ENCODE assay signal across 20 mouse cellular contexts in the genomic region with DNA sequence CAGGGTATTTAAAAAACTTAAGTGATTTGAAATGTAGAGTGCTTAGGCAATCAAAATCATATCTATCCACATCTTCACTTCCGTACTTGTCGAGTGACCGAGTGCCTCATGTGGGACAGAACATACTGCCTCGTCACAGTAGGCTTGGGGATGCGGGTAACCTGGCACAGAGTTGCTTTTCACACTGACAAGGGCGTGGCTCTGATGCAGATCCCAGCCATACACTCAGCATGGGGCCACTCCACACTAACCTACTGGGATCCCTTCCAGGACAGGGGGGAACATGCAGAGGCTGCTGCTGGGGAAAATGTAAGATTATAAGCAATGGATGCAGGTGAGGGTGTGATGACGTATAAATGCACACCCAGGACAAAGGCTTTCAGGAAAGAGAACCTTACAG. TPM values are rescaled to one million over a fixed set of nuclear protein-coding genes. Genes with fewer than 3 reads are reported as not detected.
DNase-seq lines count a peak whose midpoint lies in the region; ATAC-seq and TF ChIP-seq lines count a peak whose summit lies in the region.
"Had no signal": no experiment of that assay in that cellular context is flagged by ENCODE, and none has a peak within 500 bp of the region (broad histone marks: within the 10 kb centered on the region; RNA-seq: fewer than 3 reads in every experiment).

No protein-coding gene starts in this region.

- no peak overlapping the region for H3K9ac ChIP-seq in liver, embryonic 15.5 days
- H3K9ac ChIP-seq: embryonic facial prominence, embryonic 12.5 days; hindbrain, embryonic 13.5 days; intestine, embryonic 15.5 days had no signal

- DNase-seq in cerebellum, adult 2 months, result peak; percentile 37 to 41
- no peak for DNase-seq in cerebellum, adult 8-10 months
- DNase-seq in ES-CJ7 (ENCODE audit: low read depth, low spot score), result peak; percentile 54
- peak; percentile 33 for DNase-seq in cerebellum, adult 9-11 months
- DNase-seq in lung, postnatal 10 days, result no peak
- DNase-seq in kidney, adult 18-20 months, result no peak
- DNase-seq in B cell, adult 2 months, result no peak
- DNase-seq: adrenal gland, adult 8-10 months; heart, postnatal 10 days; lung, adult 2 months; lung, postnatal 4 days had no signal

- H3K4me1 ChIP-seq in cerebellum, adult 2 months (ENCODE audit: control insufficient read depth, insufficient read depth, low read length), result peaks cover 8% of the 10 kb centered on the region
- H3K4me1 ChIP-seq in liver, embryonic 15.5 days (replicated peaks), result peaks cover 45% of the 10 kb centered on the region
- H3K4me1 ChIP-seq: embryonic facial prominence, embryonic 12.5 days; intestine, embryonic 15.5 days; limb, embryonic 10.5 days had no signal

- H3K36me3 ChIP-seq in liver, embryonic 15.5 days (replicated peaks), result peaks cover 98% of the 10 kb centered on the region

- H3K27me3 ChIP-seq in cerebellum, adult 2 months (ENCODE audit: control insufficient read depth, insufficient read depth, low read length), result no peaks in the 10 kb centered on the region
- no peaks in the 10 kb centered on the region for H3K27me3 ChIP-seq in liver, embryonic 15.5 days
- H3K27me3 ChIP-seq: embryonic facial prominence, embryonic 12.5 days; hindbrain, embryonic 13.5 days; intestine, embryonic 15.5 days; Patski had no signal

- no peak overlapping the region for H3K4me3 ChIP-seq in cerebellum, adult 2 months (replicated peaks; ENCODE audit: insufficient read depth, low read depth, low read length)
- no peak overlapping the region for H3K4me3 ChIP-seq in liver, embryonic 15.5 days (replicated peaks)
- H3K4me3 ChIP-seq: embryonic facial prominence, embryonic 12.5 days; heart, embryonic 10.5 days; hindbrain, embryonic 13.5 days; intestine, embryonic 15.5 days; layer of hippocampus, adult 2 months; limb, embryonic 10.5 days had no signal

- H3K4me2 ChIP-seq in liver, embryonic 15.5 days, result 0 out of 2 replicates have a peak overlapping the region, but pooled peaks have one; percentile 3
- H3K4me2 ChIP-seq: embryonic facial prominence, embryonic 12.5 days; hindbrain, embryonic 13.5 days; intestine, embryonic 15.5 days had no signal

- no peak overlapping the region for H3K27ac ChIP-seq in cerebellum, adult 2 months (ENCODE audit: insufficient read depth, low read length)
- H3K27ac ChIP-seq in liver, embryonic 15.5 days (replicated peaks), result 0 out of 2 replicates have a peak overlapping the region, but pooled peaks have one; percentile 1
- H3K27ac ChIP-seq: embryonic facial prominence, embryonic 12.5 days; heart, embryonic 10.5 days; hindbrain, embryonic 13.5 days; intestine, embryonic 15.5 days; limb, embryonic 10.5 days had no signal

- 9% methylated on average over 7 of the region's 7 CpGs for WGBS in cerebellum, adult 2 months
- WGBS in liver, embryonic 15.5 days (ENCODE audit: insufficient replicate concordance), result 77% methylated on average over 7 of the region's 7 CpGs

- ATAC-seq in liver, embryonic 15.5 days (ENCODE audit: insufficient read depth), result no peak; the same call in 1 of the 2 replicates
- ATAC-seq: intestine, embryonic 15.5 days; midbrain, embryonic 16.5 days; Patski had no signal

- no peak for TF ChIP-seq CTCF in cerebellum, adult 2 months (IDR thresholded peaks at IDR 0.05; ENCODE audit: borderline replicate concordance, insufficient read depth, low read depth, low read length)

- TF ChIP-seq POLR2A in cerebellum, adult 2 months (IDR thresholded peaks at IDR 0.05; ENCODE audit: borderline replicate concordance, insufficient read depth, low read length), result no peak

- H3K9me3 ChIP-seq in liver, embryonic 15.5 days (replicated peaks), result no peaks in the 10 kb centered on the region
- H3K9me3 ChIP-seq: embryonic facial prominence, embryonic 12.5 days; heart, embryonic 10.5 days; hindbrain, embryonic 13.5 days; intestine, embryonic 15.5 days; limb, embryonic 10.5 days had no signal

RNA-seq across cellular contexts. Expression of a gene that starts 11.0 kb away (rescaled TPM):
- polyA plus RNA-seq in cerebellum, adult 2 months (2012; rRNA removed), result 39.7 and 40.4 TPM in 2 replicates
- 75.9 and 82.7 TPM in 2 replicates for polyA plus RNA-seq in liver, embryonic 15.5 days (2015; fragmentation: Nextera tagmentation; extraction: Ambion mirVana)

RNA-seq across cellular contexts. Expression of a gene that starts 28.7 kb away (rescaled TPM):
- 27.4 and 30.8 TPM in 2 replicates for polyA plus RNA-seq in cerebellum, adult 2 months (2012; rRNA removed)
- polyA plus RNA-seq in liver, embryonic 15.5 days (2015; fragmentation: Nextera tagmentation; extraction: Ambion mirVana), result 22.9 and 25.0 TPM in 2 replicates

RNA-seq across cellular contexts. Expression of a gene that starts 45.1 kb away (rescaled TPM):
- polyA plus RNA-seq in cerebellum, adult 2 months (2012; rRNA removed), result 55.9 and 59.5 TPM in 2 replicates
- 32.4 and 34.2 TPM in 2 replicates for polyA plus RNA-seq in liver, embryonic 15.5 days (2015; fragmentation: Nextera tagmentation; extraction: Ambion mirVana)

Comparison
In these comparisons a context has a peak if more than half of its experiments do, and no peak if none do; other contexts are left out.
1. DNase-seq: peak in cerebellum, adult 2 months (2 of 2), ES-CJ7 (single experiment) and cerebellum, adult 9-11 months (single experiment); none in cerebellum, adult 8-10 months (single experiment), lung, postnatal 10 days (single experiment), kidney, adult 18-20 months (single experiment) and B cell, adult 2 months (0 of 2).